Mouse (Mus musculus) limb, embryonic 12.5 days (tissue): ENCODE results near the gene Irx4. TPM values are rescaled to one million over a fixed set of nuclear protein-coding genes. Genes with fewer than 3 reads are reported as not detected.

Experiments
- ATAC-seq: fragments of 200-750 bp; cut with Nextera tagmentation; 2 replicates; pipeline ENCODE4 v1.8.0; 2017; ENCODE audit warnings: low read depth, moderate TSS enrichment; ENCODE audit not compliant: insufficient number of reproducible peaks, insufficient read depth, low FRiP score, low TSS enrichment
- H3K27ac ChIP-seq: fragments of 300-500 bp; sonication (generic); 2 replicates; pipeline ENCODE4 v1.5.1; 2016; ENCODE audit warnings: mild to moderate bottlenecking, moderate library complexity
- H3K27me3 ChIP-seq: fragments of 300-500 bp; sonication (generic); 2 replicates; pipeline ENCODE4 v1.6.1; 2016; ENCODE audit warnings: mild to moderate bottlenecking, moderate library complexity
- H3K36me3 ChIP-seq: fragments of 300-500 bp; sonication (generic); 2 replicates; pipeline ENCODE4 v1.6.1; 2016; ENCODE audit warnings: mild to moderate bottlenecking, moderate library complexity
- H3K4me1 ChIP-seq: fragments of 300-500 bp; sonication (generic); replicated peaks from 2 replicates; pipeline ENCODE4 v1.6.1; 2016
- H3K4me2 ChIP-seq: fragments of 300-500 bp; sonication (generic); 2 replicates; pipeline ENCODE4 v1.6.1; 2016; ENCODE audit warnings: mild to moderate bottlenecking, moderate library complexity
- H3K4me3 ChIP-seq: fragments of 300-500 bp; sonication (generic); replicated peaks from 2 replicates; pipeline ENCODE4 v1.5.1; 2016; ENCODE audit warnings: mild to moderate bottlenecking
- H3K9ac ChIP-seq: fragments of 300-500 bp; sonication (generic); replicated peaks from 2 replicates; pipeline ENCODE4 v1.6.1; 2016; ENCODE audit warnings: mild to moderate bottlenecking, moderate library complexity
- H3K9me3 ChIP-seq: fragments of 300-500 bp; sonication (generic); 2 replicates; pipeline ENCODE4 v1.6.1; 2016; ENCODE audit warnings: mild to moderate bottlenecking, moderate library complexity
- WGBS: fragments of 180-500 bp; shearing (Covaris S2); methylation state at CpG from one replicate; pipeline ENCODE4 v1.1.7; 2016; 5-methylcytosine and 5-hydroxymethylcytosine counted together
- polyA plus RNA-seq: library from polyadenylated mRNA; unstranded; fragments of >200 nt; fragmentation: Nextera tagmentation; extraction: Ambion mirVana; gene quantifications from 2 replicates; pipeline ENCODE4 v1.2.1, GENCODE M21; 2016

Irx4 gene
- polyA plus RNA-seq, 1 experiment from 2014 or later, result 5.8 TPM

- H3K9ac ChIP-seq, result no peak overlapping the region
- WGBS, result 17% methylated on average over 3 of the region's 3 CpGs
- H3K4me2 ChIP-seq, result no peak overlapping the region
- H3K4me1 ChIP-seq, result peaks cover 22% of the 10 kb centered on the region
- H3K27me3 ChIP-seq, result peaks cover 100% of the 10 kb centered on the region
- H3K36me3 ChIP-seq, result no peaks in the 10 kb centered on the region
- no peak overlapping the region for H3K27ac ChIP-seq
- no peak overlapping the region for H3K4me3 ChIP-seq
- ATAC-seq, result no peak
- H3K9me3 ChIP-seq, result no peaks in the 10 kb centered on the region
These were observed 9.6 kb downstream of the Irx4 start for GRCm38 (mm10) chr13:73269891-73270290.

GRCm38 (mm10) chr13:73270451-73271081 lies 10.3 kb downstream of the Irx4 start:
- no peaks in the 10 kb centered on the region for H3K9me3 ChIP-seq
- H3K27ac ChIP-seq, result no peak overlapping the region
- H3K9ac ChIP-seq, result no peak overlapping the region
- ATAC-seq, result no peak
- H3K36me3 ChIP-seq, result no peaks in the 10 kb centered on the region
- WGBS, result 4% methylated on average over 22 of the region's 22 CpGs
- peaks cover 100% of the 10 kb centered on the region for H3K27me3 ChIP-seq
- H3K4me2 ChIP-seq, result no peak overlapping the region
- no peak overlapping the region for H3K4me3 ChIP-seq
- peaks cover 16% of the 10 kb centered on the region for H3K4me1 ChIP-seq

GRCm38 (mm10) chr13:73271336-73272242 lies 11.3 kb downstream of the Irx4 start:
- Histone ChIP-seq H3K36me3 (no peaks in the 10 kb centered on the region), H3K4me1 (peaks cover 14% of the 10 kb centered on the region)
- 1% methylated on average over 53 of the region's 53 CpGs for WGBS

GRCm38 (mm10) chr13:73272794-73273282 lies 12.6 kb downstream of the Irx4 start:
- H3K36me3 ChIP-seq, result no peaks in the 10 kb centered on the region
- no peak overlapping the region for H3K9ac ChIP-seq
- ATAC-seq, result no peak
- no peak overlapping the region for H3K4me3 ChIP-seq
- peaks cover 14% of the 10 kb centered on the region for H3K4me1 ChIP-seq
- no peak overlapping the region for H3K27ac ChIP-seq
- peaks cover 97% of the 10 kb centered on the region for H3K27me3 ChIP-seq
- H3K4me2 ChIP-seq, result no peak overlapping the region
- H3K9me3 ChIP-seq, result no peaks in the 10 kb centered on the region

More at GRCm38 (mm10) chr13:73271336-73272242, 11.3 kb downstream of the Irx4 start:
- Histone ChIP-seq H3K4me2 (peak overlapping the region; percentile 49), H3K9me3 (no peaks in the 10 kb centered on the region), H3K9ac (no peak overlapping the region), H3K27me3 (peaks cover 100% of the 10 kb centered on the region), H3K4me3 (peak overlapping the region; percentile 25), H3K27ac (no peak overlapping the region)
- no peak for ATAC-seq

- Histone ChIP-seq H3K36me3 (no peaks in the 10 kb centered on the region), H3K4me1 (peaks cover 12% of the 10 kb centered on the region), H3K9ac (no peak overlapping the region), H3K27me3 (peaks cover 92% of the 10 kb centered on the region), H3K27ac (no peak overlapping the region), H3K4me2 (no peak overlapping the region), H3K9me3 (no peaks in the 10 kb centered on the region), H3K4me3 (no peak overlapping the region)
- WGBS, result 19% methylated on average over 1 of the region's 1 CpGs
- ATAC-seq, result no peak
These were observed 13.3 kb downstream of the Irx4 start for GRCm38 (mm10) chr13:73273536-73273935.

- WGBS, result 85% methylated on average over 6 of the region's 6 CpGs
- no peak overlapping the region for H3K4me3 ChIP-seq
- no peak overlapping the region for H3K4me2 ChIP-seq
- peaks cover 54% of the 10 kb centered on the region for H3K27me3 ChIP-seq
- H3K4me1 ChIP-seq, result no peaks in the 10 kb centered on the region
- H3K36me3 ChIP-seq, result no peaks in the 10 kb centered on the region
- H3K9ac ChIP-seq, result no peak overlapping the region
- H3K27ac ChIP-seq, result no peak overlapping the region
- H3K9me3 ChIP-seq, result no peaks in the 10 kb centered on the region
- ATAC-seq, result no peak
These were observed 17.1 kb downstream of the Irx4 start for GRCm38 (mm10) chr13:73277361-73277760.

GRCm38 (mm10) chr13:73277797-73278196 lies 17.5 kb downstream of the Irx4 start:
- Histone ChIP-seq H3K4me1 (no peaks in the 10 kb centered on the region), H3K4me2 (no peak overlapping the region), H3K27ac (no peak overlapping the region), H3K9ac (no peak overlapping the region), H3K9me3 (no peaks in the 10 kb centered on the region), H3K27me3 (peaks cover 49% of the 10 kb centered on the region), H3K4me3 (no peak overlapping the region), H3K36me3 (no peaks in the 10 kb centered on the region)
- ATAC-seq, result no peak
- WGBS, result 39% methylated on average over 1 of the region's 1 CpGs

- Histone ChIP-seq H3K4me1 (no peaks in the 10 kb centered on the region), H3K27me3 (peaks cover 35% of the 10 kb centered on the region), H3K9me3 (no peaks in the 10 kb centered on the region), H3K9ac (no peak overlapping the region), H3K4me2 (no peak overlapping the region), H3K36me3 (no peaks in the 10 kb centered on the region), H3K27ac (no peak overlapping the region), H3K4me3 (no peak overlapping the region)
- WGBS, result 35% methylated on average over 1 of the region's 1 CpGs
- no peak for ATAC-seq
These were observed 18.9 kb downstream of the Irx4 start for GRCm38 (mm10) chr13:73279196-73279595.

GRCm38 (mm10) chr13:73282407-73282806 lies 22.1 kb downstream of the Irx4 start:
- H3K4me3 ChIP-seq, result no peak overlapping the region
- no peak for ATAC-seq
- WGBS, result 68% methylated on average over 2 of the region's 2 CpGs
- H3K9ac ChIP-seq, result no peak overlapping the region
- H3K27ac ChIP-seq, result no peak overlapping the region
- no peaks in the 10 kb centered on the region for H3K36me3 ChIP-seq
- no peaks in the 10 kb centered on the region for H3K9me3 ChIP-seq
- H3K27me3 ChIP-seq, result peaks cover 4% of the 10 kb centered on the region; the same call in 1 of the 2 replicates
- H3K4me2 ChIP-seq, result no peak overlapping the region
- H3K4me1 ChIP-seq, result no peaks in the 10 kb centered on the region

GRCm38 (mm10) chr13:73283534-73283933 lies 23.3 kb downstream of the Irx4 start:
- Histone ChIP-seq H3K4me2 (no peak overlapping the region), H3K36me3 (no peaks in the 10 kb centered on the region), H3K9ac (no peak overlapping the region), H3K27me3 (no peaks in the 10 kb centered on the region; the same call in 1 of the 2 replicates), H3K9me3 (no peaks in the 10 kb centered on the region), H3K27ac (no peak overlapping the region), H3K4me3 (no peak overlapping the region), H3K4me1 (no peaks in the 10 kb centered on the region)
- no peak for ATAC-seq
- 83% methylated on average over 1 of the region's 1 CpGs for WGBS

GRCm38 (mm10) chr13:73290206-73290605 lies 29.9 kb downstream of the Irx4 start:
- H3K9ac ChIP-seq, result no peak overlapping the region
- 75% methylated on average over 6 of the region's 6 CpGs for WGBS
- H3K4me1 ChIP-seq, result no peaks in the 10 kb centered on the region

More at GRCm38 (mm10) chr13:73290206-73290605, 29.9 kb downstream of the Irx4 start:
- Histone ChIP-seq H3K27me3 (no peaks in the 10 kb centered on the region), H3K36me3 (no peaks in the 10 kb centered on the region), H3K4me3 (no peak overlapping the region), H3K9me3 (no peaks in the 10 kb centered on the region), H3K4me2 (no peak overlapping the region), H3K27ac (no peak overlapping the region)
- no peak for ATAC-seq
